Mouse (Mus musculus) brain, embryonic 14.5 days (tissue): ENCODE measurements around the gene Rbfox2.

Source experiments
- CTCF ChIP-seq: fragments of 200-500 bp; IDR thresholded peaks from 2 replicates; pipeline ENCODE4 v1.5.1; 2012; ENCODE audit warnings: inconsistent platforms, mild to moderate bottlenecking, moderate library complexity, borderline replicate concordance; ENCODE audit not compliant: insufficient read depth, insufficient read length; ENCODE audit errors: extremely low read depth
- POLR2A ChIP-seq: fragments of 200-500 bp; IDR thresholded peaks from 2 replicates; pipeline ENCODE4 v1.6.1; 2012; ENCODE audit warnings: mild to moderate bottlenecking, inconsistent platforms, borderline replicate concordance; ENCODE audit not compliant: poor library complexity, insufficient read depth, insufficient read length, severe bottlenecking; ENCODE audit errors: extremely low read depth

DNA sequence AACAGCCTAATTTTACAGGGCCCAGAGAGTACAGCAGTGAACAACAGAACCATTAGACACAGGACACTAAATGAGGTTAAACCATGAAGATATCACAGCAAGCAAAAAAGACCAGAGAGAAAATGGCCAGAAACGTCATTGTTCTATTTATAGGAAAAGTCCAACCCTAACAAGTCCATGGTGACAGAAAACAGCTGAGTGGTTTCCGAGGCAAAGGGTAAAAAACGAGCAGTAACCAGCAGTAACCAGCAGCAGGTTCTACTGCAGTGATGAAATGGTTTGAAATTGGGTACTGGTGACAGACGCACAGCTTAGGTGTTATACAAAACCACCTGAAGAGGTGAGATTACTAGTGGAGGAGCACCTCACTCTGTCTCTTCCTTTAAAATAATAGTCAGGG lies 72.5 kb downstream of the Rbfox2 start:
- TF ChIP-seq CTCF (no peak), POLR2A (no peak)
